Mouse (Mus musculus) lung, adult 2 months (tissue): ENCODE measurements around the gene Ilk.

Experiments
- CTCF ChIP-seq: fragments of 200-500 bp; IDR thresholded peaks from 2 replicates; pipeline ENCODE4 v1.5.1; 2011; ENCODE audit warnings: mild to moderate bottlenecking, low read length, control low read depth; ENCODE audit not compliant: insufficient read depth
- POLR2A ChIP-seq: fragments of 200-500 bp; IDR thresholded peaks from 2 replicates; pipeline ENCODE4 v1.6.1; 2011; ENCODE audit warnings: low read depth, mild to moderate bottlenecking, control low read depth, low read length, borderline replicate concordance; ENCODE audit errors: extremely low read depth

- TF ChIP-seq POLR2A (no peak), CTCF (no peak)
These were observed 31.4 kb downstream of the Ilk start for GRCm38 (mm10) chr7:105767729-105768165.
